Mouse (Mus musculus) CH12.LX (cell line): ENCODE results near the gene Socs3.
A peak's percentile ranks its signal among the peaks of the same experiment; 100 is the strongest.

ENCODE experiments used
- CHD2 ChIP-seq: IDR thresholded peaks from 2 replicates; pipeline ENCODE4 v1.6.1; 2011; ENCODE audit warnings: low read length, improper control_type of control experiment
- CTCF ChIP-seq, 2 experiments: IDR thresholded peaks in 1 of 2; conservative IDR thresholded peaks in 1 of 2; 2 replicates each; pipeline ENCODE4 v1.5.1; 2011 to 2012; ENCODE audit warnings: low read depth in 2 of 2, low read length in 2 of 2, improper control_type of control experiment in 1 of 2, inconsistent platforms in 1 of 2, mild to moderate bottlenecking in 1 of 2, moderate library complexity in 1 of 2
- E2F4 ChIP-seq: IDR thresholded peaks from 2 replicates; pipeline ENCODE4 v1.6.1; 2011; ENCODE audit warnings: low read depth, low read length, improper control_type of control experiment; ENCODE audit not compliant: insufficient replicate concordance
- ELF1 ChIP-seq: IDR thresholded peaks from 2 replicates; pipeline ENCODE4 v1.6.1; 2014; ENCODE audit warnings: low read depth, mild to moderate bottlenecking, inconsistent platforms, low read length, improper control_type of control experiment
- EP300 ChIP-seq: IDR thresholded peaks from 2 replicates; pipeline ENCODE4 v1.6.1; 2011; ENCODE audit warnings: low read length, improper control_type of control experiment
- ETS1 ChIP-seq: conservative IDR thresholded peaks from 2 replicates; pipeline ENCODE4 v1.6.1; 2012; ENCODE audit warnings: low read depth, mild to moderate bottlenecking, inconsistent platforms, low read length, improper control_type of control experiment, moderate library complexity
- POLR2A ChIP-seq: IDR thresholded peaks from 2 replicates; pipeline ENCODE4 v1.6.1; 2011; ENCODE audit warnings: low read depth, mild to moderate bottlenecking, improper control_type of control experiment, low read length
- RAD21 ChIP-seq: IDR thresholded peaks from 2 replicates; pipeline ENCODE4 v1.6.1; 2011; ENCODE audit warnings: low read depth, mild to moderate bottlenecking, low read length, improper control_type of control experiment, moderate library complexity
- RCOR1 ChIP-seq: conservative IDR thresholded peaks from 2 replicates; pipeline ENCODE4 v1.6.1; 2012; ENCODE audit warnings: low read depth, mild to moderate bottlenecking, inconsistent platforms, low read length, improper control_type of control experiment
- SIN3A ChIP-seq: IDR thresholded peaks from 2 replicates; pipeline ENCODE4 v1.6.1; 2012; ENCODE audit warnings: low read length, improper control_type of control experiment, inconsistent platforms
- TCF12 ChIP-seq: IDR thresholded peaks from 2 replicates; pipeline ENCODE4 v1.6.1; 2014; ENCODE audit warnings: low read depth, mild to moderate bottlenecking, inconsistent platforms, low read length, improper control_type of control experiment
- USF1 ChIP-seq: IDR thresholded peaks from 2 replicates; pipeline ENCODE4 v1.6.1; 2014; ENCODE audit warnings: low read depth, mild to moderate bottlenecking, inconsistent platforms, low read length, improper control_type of control experiment
- ZC3H11A ChIP-seq: IDR thresholded peaks from 2 replicates; pipeline ENCODE4 v1.6.1; 2012; ENCODE audit warnings: low read depth, mild to moderate bottlenecking, inconsistent platforms, low read length, improper control_type of control experiment
- ZNF384 ChIP-seq: IDR thresholded peaks from 2 replicates; pipeline ENCODE4 v1.6.1; 2012; ENCODE audit warnings: low read depth, low read length, improper control_type of control experiment, inconsistent platforms

DNA sequence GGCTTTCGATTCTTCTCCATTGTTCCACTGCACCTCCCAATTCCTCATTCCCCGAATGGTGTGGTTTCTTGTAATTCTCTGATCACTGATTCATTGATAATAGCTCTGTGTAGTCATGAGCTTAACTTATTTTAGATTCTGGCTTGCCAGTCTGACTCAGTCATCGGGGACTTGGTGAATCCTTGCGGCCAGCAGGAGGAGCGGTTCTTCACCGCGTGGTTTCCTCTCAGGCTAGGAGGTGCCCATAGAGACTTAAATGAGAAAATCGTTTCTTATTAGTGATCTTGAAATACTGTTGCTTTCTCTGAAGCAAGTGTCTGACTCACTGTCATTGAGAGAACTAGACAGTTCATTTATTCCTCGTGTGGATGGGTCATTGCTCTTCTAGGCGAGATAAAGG lies 20.1 kb upstream of the Socs3 start:
- TF ChIP-seq ELF1 (no peak), ETS1 (no peak), POLR2A (no peak), EP300 (peak; percentile 37; the same call in 1 of the 2 replicates), ZC3H11A (no peak), CTCF (conservative IDR thresholded peaks at IDR 0.05 in 1 of 2, IDR thresholded peaks at IDR 0.05 in 1 of 2; ENCODE audit: low read depth in 2 of 2, low read length in 2 of 2) (peak in 1 of 2 experiments; percentile 69; a peak in 2 of 4 replicates), ZNF384 (no peak), CHD2 (no peak), SIN3A (peak; percentile 56), RAD21 (peak; percentile 42), USF1 (no peak), E2F4 (no peak), RCOR1 (no peak), TCF12 (no peak)
